Mouse (Mus musculus) heart, embryonic 12.5 days (tissue): ENCODE measurements at regions not wholly inside any gene's neighbourhood (a gene's known extent, or its start where the extent isn't known, plus 50 kb on each side); places are given as distances from the start of the nearest gene placed in this dataset.

Experiments
- ATAC-seq: fragments of 200-750 bp; cut with Nextera tagmentation; 2 replicates; pipeline ENCODE4 v1.8.0; 2017; ENCODE audit warnings: moderate TSS enrichment, moderate library complexity; ENCODE audit not compliant: insufficient number of reproducible peaks, low FRiP score
- H3K27ac ChIP-seq: fragments of 300-500 bp; sonication (generic); 2 replicates; pipeline ENCODE4 v1.5.1; 2016; ENCODE audit warnings: mild to moderate bottlenecking, moderate library complexity; ENCODE audit not compliant: poor library complexity, severe bottlenecking
- H3K27me3 ChIP-seq: fragments of 300-500 bp; sonication (generic); replicated peaks from 2 replicates; pipeline ENCODE4 v1.6.1; 2016; ENCODE audit warnings: mild to moderate bottlenecking, moderate library complexity
- H3K36me3 ChIP-seq: fragments of 300-500 bp; sonication (generic); 2 replicates; pipeline ENCODE4 v1.6.1; 2016; ENCODE audit warnings: mild to moderate bottlenecking, moderate library complexity
- H3K4me1 ChIP-seq: fragments of 300-500 bp; sonication (generic); replicated peaks from 2 replicates; pipeline ENCODE4 v1.6.1; 2016; ENCODE audit warnings: mild to moderate bottlenecking
- H3K4me2 ChIP-seq: fragments of 300-500 bp; sonication (generic); 2 replicates; pipeline ENCODE4 v1.6.1; 2016; ENCODE audit warnings: mild to moderate bottlenecking, moderate library complexity
- H3K4me3 ChIP-seq: fragments of 300-500 bp; sonication (generic); 2 replicates; pipeline ENCODE4 v1.5.1; 2016; ENCODE audit warnings: mild to moderate bottlenecking
- H3K9ac ChIP-seq: fragments of 300-500 bp; sonication (generic); 2 replicates; pipeline ENCODE4 v1.6.1; 2016; ENCODE audit warnings: mild to moderate bottlenecking, moderate library complexity
- H3K9me3 ChIP-seq: fragments of 300-500 bp; sonication (generic); replicated peaks from 2 replicates; pipeline ENCODE4 v1.6.1; 2016; ENCODE audit warnings: mild to moderate bottlenecking, moderate library complexity
- WGBS: fragments of 180-500 bp; shearing (Covaris S2); methylation state at CpG from one replicate; pipeline ENCODE4 v1.1.7; 2016; 5-methylcytosine and 5-hydroxymethylcytosine counted together

GRCm38 (mm10) chr3:52652476-52652870 lies 364.6 kb downstream of the Cog6 start:
- H3K9me3 ChIP-seq = peaks cover 7% of the 10 kb centered on the region
- 79% methylated on average over 2 of the region's 2 CpGs for WGBS
- H3K27ac ChIP-seq = no peak overlapping the region
- H3K4me2 ChIP-seq = no peak overlapping the region
- H3K27me3 ChIP-seq = peaks cover 4% of the 10 kb centered on the region; the same call in 1 of the 2 replicates
- H3K36me3 ChIP-seq = no peaks in the 10 kb centered on the region
- H3K4me1 ChIP-seq = peaks cover 4% of the 10 kb centered on the region
- ATAC-seq = no peak
- H3K4me3 ChIP-seq = no peak overlapping the region
- H3K9ac ChIP-seq = no peak overlapping the region

- no peak for ATAC-seq
- Histone ChIP-seq H3K27ac (no peak overlapping the region), H3K9me3 (peaks cover 7% of the 10 kb centered on the region), H3K4me2 (no peak overlapping the region), H3K4me3 (no peak overlapping the region), H3K36me3 (no peaks in the 10 kb centered on the region), H3K9ac (no peak overlapping the region), H3K27me3 (peaks cover 4% of the 10 kb centered on the region; the same call in 1 of the 2 replicates), H3K4me1 (peaks cover 4% of the 10 kb centered on the region)
- WGBS = 48% methylated on average over 7 of the region's 7 CpGs
Measured at GRCm38 (mm10) chr3:52651862-52652475, 365.1 kb downstream of the Cog6 start.

GRCm38 (mm10) chr3:52650071-52650470 lies 367.0 kb downstream of the Cog6 start:
- Histone ChIP-seq H3K4me1 (peaks cover 4% of the 10 kb centered on the region), H3K27ac (no peak overlapping the region), H3K36me3 (no peaks in the 10 kb centered on the region), H3K9me3 (no peaks in the 10 kb centered on the region), H3K4me2 (no peak overlapping the region), H3K9ac (no peak overlapping the region), H3K27me3 (0 out of 2 replicates have a peak, but pooled peaks cover 4% of the 10 kb centered on the region), H3K4me3 (no peak overlapping the region)
- WGBS = 76% methylated on average over 3 of the region's 3 CpGs
- ATAC-seq = no peak

- Histone ChIP-seq H3K27ac (no peak overlapping the region), H3K4me1 (peaks cover 10% of the 10 kb centered on the region), H3K27me3 (0 out of 2 replicates have a peak, but pooled peaks cover 4% of the 10 kb centered on the region), H3K4me2 (no peak overlapping the region), H3K4me3 (no peak overlapping the region), H3K36me3 (no peaks in the 10 kb centered on the region), H3K9ac (no peak overlapping the region), H3K9me3 (no peaks in the 10 kb centered on the region)
- ATAC-seq = no peak
- WGBS = 70% methylated on average over 4 of the region's 4 CpGs
Measured at GRCm38 (mm10) chr3:52648836-52649500, 368.1 kb downstream of the Cog6 start.

GRCm38 (mm10) chr3:52647900-52648299 lies 369.1 kb downstream of the Cog6 start:
- WGBS = 79% methylated on average over 5 of the region's 5 CpGs
- no peak for ATAC-seq
- no peak overlapping the region for H3K4me3 ChIP-seq
- H3K4me2 ChIP-seq = no peak overlapping the region
- peaks cover 7% of the 10 kb centered on the region for H3K4me1 ChIP-seq
- no peak overlapping the region for H3K27ac ChIP-seq
- no peak overlapping the region for H3K9ac ChIP-seq
- H3K9me3 ChIP-seq = no peaks in the 10 kb centered on the region
- H3K27me3 ChIP-seq = 0 out of 2 replicates have a peak, but pooled peaks cover 4% of the 10 kb centered on the region
- no peaks in the 10 kb centered on the region for H3K36me3 ChIP-seq

GRCm38 (mm10) chr3:52647161-52647692 lies 369.8 kb downstream of the Cog6 start:
- Histone ChIP-seq H3K4me1 (peaks cover 6% of the 10 kb centered on the region; the same call in 1 of the 2 replicates), H3K9ac (no peak overlapping the region), H3K27me3 (0 out of 2 replicates have a peak, but pooled peaks cover 4% of the 10 kb centered on the region), H3K9me3 (no peaks in the 10 kb centered on the region), H3K4me2 (no peak overlapping the region), H3K4me3 (no peak overlapping the region), H3K36me3 (no peaks in the 10 kb centered on the region), H3K27ac (no peak overlapping the region)
- WGBS = 73% methylated on average over 10 of the region's 10 CpGs
- no peak for ATAC-seq

GRCm38 (mm10) chr3:52645156-52645555 lies 371.9 kb downstream of the Cog6 start:
- Histone ChIP-seq H3K4me1 (peaks cover 14% of the 10 kb centered on the region; the same call in 1 of the 2 replicates), H3K4me2 (no peak overlapping the region), H3K27me3 (no peaks in the 10 kb centered on the region), H3K9me3 (no peaks in the 10 kb centered on the region), H3K9ac (no peak overlapping the region), H3K4me3 (no peak overlapping the region), H3K36me3 (no peaks in the 10 kb centered on the region), H3K27ac (no peak overlapping the region)
- 74% methylated on average over 12 of the region's 12 CpGs for WGBS
- no peak for ATAC-seq

- H3K9me3 ChIP-seq = no peaks in the 10 kb centered on the region
- no peak overlapping the region for H3K9ac ChIP-seq
- H3K4me2 ChIP-seq = no peak overlapping the region
- H3K36me3 ChIP-seq = no peaks in the 10 kb centered on the region
- ATAC-seq = no peak
- H3K4me1 ChIP-seq = peaks cover 14% of the 10 kb centered on the region; the same call in 1 of the 2 replicates
- H3K4me3 ChIP-seq = no peak overlapping the region
- H3K27ac ChIP-seq = no peak overlapping the region
- H3K27me3 ChIP-seq = no peaks in the 10 kb centered on the region
- WGBS = 36% methylated on average over 16 of the region's 16 CpGs
Measured at GRCm38 (mm10) chr3:52644178-52645128, 372.6 kb downstream of the Cog6 start.

GRCm38 (mm10) chr3:52643796-52644177 lies 373.2 kb downstream of the Cog6 start:
- Histone ChIP-seq H3K27me3 (no peaks in the 10 kb centered on the region), H3K4me3 (no peak overlapping the region), H3K4me1 (peaks cover 14% of the 10 kb centered on the region; the same call in 1 of the 2 replicates), H3K36me3 (no peaks in the 10 kb centered on the region), H3K27ac (no peak overlapping the region), H3K9me3 (no peaks in the 10 kb centered on the region), H3K4me2 (no peak overlapping the region), H3K9ac (no peak overlapping the region)
- no peak for ATAC-seq
- 77% methylated on average over 10 of the region's 10 CpGs for WGBS

- Histone ChIP-seq H3K4me1 (peaks cover 14% of the 10 kb centered on the region; the same call in 1 of the 2 replicates), H3K9me3 (no peaks in the 10 kb centered on the region), H3K4me2 (no peak overlapping the region), H3K27ac (no peak overlapping the region), H3K9ac (no peak overlapping the region), H3K4me3 (no peak overlapping the region), H3K27me3 (no peaks in the 10 kb centered on the region), H3K36me3 (no peaks in the 10 kb centered on the region)
- no peak for ATAC-seq
- WGBS = 72% methylated on average over 9 of the region's 9 CpGs
Measured at GRCm38 (mm10) chr3:52643100-52643551, 373.9 kb downstream of the Cog6 start.
